Mouse (Mus musculus): Measurements from ENCODE around the gene Plekha6.

Gene Plekha6

GRCm38 (mm10) chr1:133214672-133215359 is 50.8 kb downstream of the Plekha6 start:
- DNase-seq (ENCODE audit: low spot score in 2 of 2) = no peak

GRCm38 (mm10) chr1:133215360-133215700 is 51.3 kb downstream of the Plekha6 start:
- no peak for DNase-seq (ENCODE audit: low spot score in 2 of 2)

- no peak for DNase-seq (ENCODE audit: low spot score in 2 of 2)
Observed at GRCm38 (mm10) chr1:133215753-133216152, 51.7 kb downstream of the Plekha6 start.

- DNase-seq (ENCODE audit: low spot score in 2 of 2) = no peak
Observed at GRCm38 (mm10) chr1:133217031-133217430, 53.0 kb downstream of the Plekha6 start.

GRCm38 (mm10) chr1:133219106-133219505 is 55.1 kb downstream of the Plekha6 start:
- no peak for DNase-seq (ENCODE audit: low spot score in 2 of 2)

- DNase-seq (ENCODE audit: low spot score in 2 of 2) = no peak
Observed at GRCm38 (mm10) chr1:133221459-133221858, 57.4 kb downstream of the Plekha6 start.

- no peak for DNase-seq (ENCODE audit: low spot score in 2 of 2)
Observed at GRCm38 (mm10) chr1:133222445-133222995, 58.5 kb downstream of the Plekha6 start.

GRCm38 (mm10) chr1:133224674-133225073 is 60.7 kb downstream of the Plekha6 start:
- no peak for DNase-seq (ENCODE audit: low spot score in 2 of 2)

GRCm38 (mm10) chr1:133225137-133225536 is 61.1 kb downstream of the Plekha6 start:
- DNase-seq (ENCODE audit: low spot score in 2 of 2) = no peak

GRCm38 (mm10) chr1:133225561-133225960 is 61.6 kb downstream of the Plekha6 start:
- DNase-seq (ENCODE audit: low spot score in 2 of 2) = no peak

GRCm38 (mm10) chr1:133225963-133226660 is 62.1 kb downstream of the Plekha6 start:
- DNase-seq (ENCODE audit: low spot score in 2 of 2) = peak; percentile 33 to 56

GRCm38 (mm10) chr1:133226928-133227327 is 62.9 kb downstream of the Plekha6 start:
- peak; percentile 56 to 67 for DNase-seq (ENCODE audit: low spot score in 2 of 2)

GRCm38 (mm10) chr1:133227378-133227777 is 63.4 kb downstream of the Plekha6 start:
- no peak for DNase-seq (ENCODE audit: low spot score in 2 of 2)

GRCm38 (mm10) chr1:133228809-133229487 is 64.9 kb downstream of the Plekha6 start:
- DNase-seq (ENCODE audit: low spot score in 2 of 2) = no peak

- no peak for DNase-seq (ENCODE audit: low spot score in 2 of 2)
Observed at GRCm38 (mm10) chr1:133231523-133232193, 67.6 kb downstream of the Plekha6 start.

- no peak for DNase-seq (ENCODE audit: low spot score in 2 of 2)
Observed at GRCm38 (mm10) chr1:133235909-133236308, 71.9 kb downstream of the Plekha6 start.

GRCm38 (mm10) chr1:133236693-133237440 is 72.9 kb downstream of the Plekha6 start:
- no peak for DNase-seq (ENCODE audit: low spot score in 2 of 2)

GRCm38 (mm10) chr1:133237670-133238069 is 73.7 kb downstream of the Plekha6 start:
- peak; percentile 72 to 82 for DNase-seq (ENCODE audit: low spot score in 2 of 2)

GRCm38 (mm10) chr1:133239121-133239812 is 75.3 kb downstream of the Plekha6 start:
- DNase-seq (ENCODE audit: low spot score in 2 of 2) = peak in 1 of 2 experiments; percentile 69

GRCm38 (mm10) chr1:133239813-133240160 is 75.8 kb downstream of the Plekha6 start:
- no peak for DNase-seq (ENCODE audit: low spot score in 2 of 2)

- no peak for DNase-seq (ENCODE audit: low spot score in 2 of 2)
Observed at GRCm38 (mm10) chr1:133240881-133241280, 76.9 kb downstream of the Plekha6 start.

Measured in right cerebral cortex, postnatal 36 days (tissue).